Mouse (Mus musculus) small intestine, adult 2 months (tissue): ENCODE data around the gene Zfyve26. TPM values are rescaled to one million over a fixed set of nuclear protein-coding genes. Genes with fewer than 3 reads are reported as not detected.

Experiments used
- H3K27ac ChIP-seq: fragments of 200-500 bp; 2 replicates; pipeline ENCODE4 v1.5.1; 2012; ENCODE audit warnings: low read depth, low read length, control low read depth, inconsistent platforms; ENCODE audit not compliant: insufficient read depth
- H3K27me3 ChIP-seq: fragments of 200-500 bp; 2 replicates; pipeline ENCODE4 v1.6.1; 2012; ENCODE audit warnings: mild to moderate bottlenecking, moderate library complexity, low read length, inconsistent platforms; ENCODE audit not compliant: control insufficient read depth, insufficient read depth
- H3K36me3 ChIP-seq: fragments of 200-500 bp; 2 replicates; pipeline ENCODE4 v1.6.1; 2012; ENCODE audit warnings: mild to moderate bottlenecking, low read length, control low read depth, inconsistent platforms; ENCODE audit not compliant: control insufficient read depth, insufficient read depth
- H3K4me1 ChIP-seq: fragments of 200-500 bp; 2 replicates; pipeline ENCODE4 v1.6.1; 2012; ENCODE audit warnings: low read length, inconsistent platforms, mixed read lengths; ENCODE audit not compliant: control insufficient read depth, insufficient read depth, insufficient read length
- H3K4me3 ChIP-seq: fragments of 200-500 bp; 2 replicates; pipeline ENCODE4 v1.5.1; 2012; ENCODE audit warnings: low read depth, mild to moderate bottlenecking, control low read depth, inconsistent platforms, low read length, moderate library complexity
- CTCF ChIP-seq: fragments of 200-500 bp; IDR thresholded peaks from 2 replicates; pipeline ENCODE4 v1.5.1; 2012; ENCODE audit warnings: low read depth, mild to moderate bottlenecking, control low read depth, inconsistent platforms, low read length, moderate library complexity, mixed read lengths; ENCODE audit not compliant: insufficient replicate concordance, insufficient read length; ENCODE audit errors: extremely low read depth
- POLR2A ChIP-seq: fragments of 200-500 bp; IDR thresholded peaks from 2 replicates; pipeline ENCODE4 v1.6.1; 2012; ENCODE audit warnings: low read depth, mild to moderate bottlenecking, control low read depth, inconsistent platforms, low read length, moderate library complexity
- WGBS: fragments of 180-500 bp; shearing (Covaris S2); methylation state at CpG from one replicate; pipeline ENCODE4 v1.1.7; 2018; 5-methylcytosine and 5-hydroxymethylcytosine counted together
- polyA plus RNA-seq: library from polyadenylated mRNA; depleted of rRNA; stranded (reverse); fragments of >200 nt; gene quantifications from 2 replicates; pipeline ENCODE4 v1.2.3, GENCODE M21; 2012

The Zfyve26 gene
- polyA plus RNA-seq, 1 experiment, result 17.1 TPM

DNA sequence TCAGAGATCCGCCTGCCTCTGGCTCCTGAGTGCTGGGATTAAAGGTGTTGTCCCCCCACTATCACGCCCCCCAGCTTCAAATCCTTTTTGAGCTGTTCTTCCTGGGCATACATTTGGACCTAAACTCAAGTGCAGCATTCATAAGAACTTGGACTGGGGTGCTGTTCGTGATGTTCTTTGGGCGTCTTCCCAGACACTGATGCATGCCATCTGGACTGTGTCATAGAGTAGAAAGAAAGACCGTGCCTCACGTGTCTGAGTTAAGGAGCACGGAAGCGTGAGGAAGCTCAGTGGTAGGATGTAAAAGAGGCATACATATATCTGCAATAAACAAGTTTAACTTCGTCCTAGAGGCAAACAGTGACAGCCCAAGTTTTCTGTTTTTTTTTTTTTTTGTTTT, 5.7 kb upstream of the Zfyve26 start:
- TF ChIP-seq CTCF (no peak), POLR2A (no peak)
- H3K4me1 ChIP-seq, result no peaks in the 10 kb centered on the region; the same call in 1 of the 2 replicates
- no peak overlapping the region for H3K4me3 ChIP-seq
- no peaks in the 10 kb centered on the region for H3K27me3 ChIP-seq
- no peak overlapping the region for H3K27ac ChIP-seq
- 79% methylated on average over 9 of the region's 9 CpGs for WGBS
- H3K36me3 ChIP-seq, result no peaks in the 10 kb centered on the region

DNA sequence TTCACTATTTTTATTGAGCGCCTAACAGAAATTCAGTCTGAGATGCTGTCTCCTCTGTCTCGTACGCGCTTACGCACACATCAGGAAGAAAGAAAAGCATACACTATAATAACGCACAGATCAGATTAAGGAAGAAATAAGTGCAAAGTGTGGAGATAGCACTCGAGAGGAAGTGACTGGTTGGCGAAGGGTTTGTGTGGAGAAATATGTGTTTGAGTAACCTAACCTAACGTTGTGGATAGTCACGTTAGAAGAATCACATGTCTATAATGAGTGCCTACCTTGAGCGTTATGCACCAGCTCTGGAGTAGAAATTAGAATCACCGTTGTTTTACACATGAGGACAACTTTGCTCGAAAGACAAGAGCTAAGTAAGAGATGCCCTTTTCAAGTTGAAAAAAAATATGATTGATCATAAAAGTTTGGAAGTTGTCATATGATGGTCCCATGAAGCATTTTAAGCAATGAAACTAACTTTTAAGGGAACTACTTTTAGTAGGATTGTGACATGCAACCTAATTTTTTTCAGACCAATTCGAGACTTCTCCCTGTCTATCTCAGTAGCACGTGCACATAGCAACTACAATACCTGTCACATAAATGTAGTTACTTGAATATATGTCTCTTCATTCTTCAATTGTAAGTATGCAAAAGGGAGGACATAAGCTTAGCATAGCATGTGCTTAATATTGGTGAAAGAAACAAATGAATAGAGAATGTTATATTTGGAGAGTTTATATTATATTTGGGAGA, 2.0 kb upstream of the Zfyve26 start:
- no peak overlapping the region for H3K27ac ChIP-seq
- TF ChIP-seq POLR2A (no peak), CTCF (no peak)
- H3K36me3 ChIP-seq, result peaks cover under 1% of the 10 kb centered on the region; the same call in 1 of the 2 replicates
- H3K4me3 ChIP-seq, result no peak overlapping the region
- H3K27me3 ChIP-seq, result no peaks in the 10 kb centered on the region
- WGBS, result 6% methylated on average over 15 of the region's 15 CpGs
- H3K4me1 ChIP-seq, result peaks cover 3% of the 10 kb centered on the region; the same call in 1 of the 2 replicates

DNA sequence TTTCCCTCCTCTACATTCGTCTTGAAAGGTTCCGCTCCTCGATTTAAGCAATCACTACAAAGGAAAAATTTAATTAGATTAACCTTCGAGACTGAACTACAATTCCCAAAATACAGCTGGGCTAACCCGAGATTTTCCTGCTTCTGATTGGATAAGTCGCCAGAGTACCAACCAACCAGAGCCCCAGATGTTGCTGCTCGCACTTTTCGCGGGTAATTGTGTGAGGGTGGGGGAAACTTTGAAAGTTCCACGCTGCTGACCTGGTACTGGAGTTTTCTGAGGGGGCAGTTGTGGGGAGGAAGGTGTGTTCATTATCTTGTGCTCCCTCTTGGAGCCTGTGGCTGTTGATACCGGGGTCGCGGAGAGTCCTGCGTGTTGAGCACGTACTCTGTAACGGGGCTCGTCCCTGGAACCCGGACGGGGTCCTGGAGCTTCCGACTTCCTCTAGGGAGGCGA, 1.0 kb upstream of the Zfyve26 start, which contains the start of gene Rad51b:
TSS of gene Rad51b (plus strand) at position 162 of the 456 bp plus-strand sequence.
- H3K27ac ChIP-seq, result peak within 1 kb of the TSS; percentile 55
- H3K27me3 ChIP-seq, result no peaks in the 10 kb centered on the region
- H3K36me3 ChIP-seq, result peaks cover 5% of the 10 kb centered on the region
- peaks cover 3% of the 10 kb centered on the region; the same call in 1 of the 2 replicates for H3K4me1 ChIP-seq
- TF ChIP-seq POLR2A (no peak), CTCF (no peak)
- peak within 1 kb of the TSS; percentile 88 for H3K4me3 ChIP-seq
- under 1% methylated on average over 21 of the region's 21 CpGs for WGBS

DNA sequence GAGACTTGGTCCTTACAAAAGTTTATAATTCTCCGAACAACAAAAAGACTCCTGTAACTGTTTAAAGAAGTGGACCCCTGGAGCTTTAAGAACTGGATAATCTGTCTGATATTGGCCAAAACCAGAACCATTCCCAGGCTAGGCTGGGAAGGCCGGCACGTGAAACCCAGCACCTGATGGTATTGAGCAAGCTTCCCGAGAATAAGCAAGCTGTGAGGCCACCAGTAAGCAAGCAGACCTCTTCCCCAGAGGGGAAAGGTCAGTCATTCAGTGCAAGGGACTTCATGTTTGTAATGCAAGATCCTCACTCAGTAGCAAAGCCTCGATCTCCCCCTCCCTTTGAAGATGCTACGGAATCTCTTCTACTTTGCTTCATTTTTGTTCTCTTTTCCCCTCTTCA, 3.2 kb downstream of the Zfyve26 start:
- Histone ChIP-seq H3K27me3 (no peaks in the 10 kb centered on the region), H3K36me3 (peaks cover 19% of the 10 kb centered on the region), H3K27ac (no peak overlapping the region), H3K4me3 (no peak overlapping the region), H3K4me1 (peaks cover 3% of the 10 kb centered on the region; the same call in 1 of the 2 replicates)
- no peak for TF ChIP-seq POLR2A
- 71% methylated on average over 6 of the region's 6 CpGs for WGBS

DNA sequence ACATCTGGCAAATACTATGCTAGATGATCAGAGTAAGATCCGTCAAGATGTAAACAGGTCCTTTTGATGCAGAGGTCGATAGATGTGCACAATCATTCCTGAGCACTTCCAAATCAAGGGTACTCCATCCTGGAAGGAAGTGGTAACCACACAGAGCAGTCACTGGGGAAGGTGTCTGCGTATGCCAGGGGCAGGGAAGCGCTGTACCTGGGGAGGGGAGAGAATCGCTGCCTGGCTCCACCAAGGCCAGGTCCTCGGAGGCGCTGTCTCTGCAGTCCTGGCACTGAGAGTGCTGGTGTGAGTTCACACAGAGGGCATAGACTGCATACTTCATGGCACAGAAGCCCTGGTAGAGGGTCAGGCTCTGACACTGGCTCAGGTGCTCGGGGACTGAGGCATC, 13.5 kb downstream of the Zfyve26 start:
- Histone ChIP-seq H3K36me3 (peaks cover 79% of the 10 kb centered on the region), H3K27me3 (no peaks in the 10 kb centered on the region), H3K27ac (no peak overlapping the region), H3K4me1 (no peaks in the 10 kb centered on the region), H3K4me3 (no peak overlapping the region)
- 93% methylated on average over 8 of the region's 8 CpGs for WGBS
- TF ChIP-seq CTCF (no peak), POLR2A (no peak)

DNA sequence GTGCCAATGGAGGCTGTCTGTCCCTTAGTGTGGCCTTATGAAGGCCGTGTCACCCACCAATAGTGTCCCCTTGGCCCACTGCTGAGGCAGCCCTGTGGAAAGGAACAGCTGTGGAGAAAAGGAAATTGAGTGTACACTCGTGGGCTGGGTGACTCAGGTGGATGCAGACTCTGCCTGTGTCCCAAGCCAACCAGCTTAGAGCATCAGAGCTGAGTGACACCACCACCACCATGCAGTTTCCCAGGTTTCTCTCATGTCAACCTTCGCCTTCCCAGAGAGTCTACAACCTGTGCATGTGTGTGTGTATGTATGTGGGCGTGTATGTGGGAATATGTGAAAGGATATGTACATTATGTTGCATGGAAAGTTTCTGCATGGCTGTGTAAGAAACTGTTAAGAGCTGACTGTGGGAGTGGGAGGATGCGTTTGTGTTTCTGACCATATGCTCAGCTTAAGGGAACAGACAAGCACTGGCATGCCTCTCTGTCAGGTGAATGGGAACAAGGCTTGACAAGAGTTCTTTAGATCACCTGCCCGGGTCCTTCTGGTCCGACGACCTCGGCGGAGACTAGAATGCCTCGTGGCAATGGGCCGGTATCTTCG, 16.5 kb downstream of the Zfyve26 start:
- peaks cover 75% of the 10 kb centered on the region for H3K36me3 ChIP-seq
- 88% methylated on average over 13 of the region's 13 CpGs for WGBS

DNA sequence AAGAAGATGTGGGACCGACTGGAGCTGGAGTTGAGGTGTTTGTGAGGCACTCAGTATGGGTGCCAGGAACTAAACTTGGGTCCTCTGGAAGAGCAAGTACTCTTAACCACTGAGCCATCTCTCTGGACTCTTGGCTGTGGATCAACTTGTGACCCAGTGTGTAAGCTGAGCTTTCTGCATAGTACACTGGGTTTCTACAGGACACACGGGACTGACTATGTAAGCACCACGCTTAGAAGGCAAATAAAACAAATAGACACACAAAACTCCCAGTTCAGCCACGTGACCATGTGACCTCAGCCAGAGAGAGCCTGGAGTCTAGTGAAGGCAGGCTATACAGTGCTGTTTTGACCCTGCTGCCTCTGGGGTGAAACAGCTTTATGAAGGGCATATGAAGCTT, 23.5 kb downstream of the Zfyve26 start:
- H3K27me3 ChIP-seq, result no peaks in the 10 kb centered on the region
- H3K27ac ChIP-seq, result no peak overlapping the region
- H3K4me3 ChIP-seq, result no peak overlapping the region
- no peak for TF ChIP-seq CTCF
- TF ChIP-seq POLR2A, result no peak
- peaks cover 77% of the 10 kb centered on the region for H3K36me3 ChIP-seq
- WGBS, result 84% methylated on average over 4 of the region's 4 CpGs
- H3K4me1 ChIP-seq, result no peaks in the 10 kb centered on the region

More for the DNA sequence above, 16.5 kb downstream of the Zfyve26 start:
- TF ChIP-seq POLR2A, result no peak
- TF ChIP-seq CTCF, result no peak
- no peaks in the 10 kb centered on the region for H3K4me1 ChIP-seq
- H3K4me3 ChIP-seq, result no peak overlapping the region
- no peaks in the 10 kb centered on the region for H3K27me3 ChIP-seq
- H3K27ac ChIP-seq, result no peak overlapping the region
